Mouse (Mus musculus) forebrain, embryonic 14.5 days (tissue): ENCODE measurements around the gene Trpm8. TPM values are rescaled to one million over a fixed set of nuclear protein-coding genes. Genes with fewer than 3 reads are reported as not detected.

Experiments
- ATAC-seq: fragments of 200-750 bp; cut with Nextera tagmentation; 2 replicates; pipeline ENCODE4 v1.8.0; 2017; ENCODE audit warnings: mild to moderate bottlenecking, moderate library complexity
- DNase-seq: peaks from one replicate; pipeline ENCODE4 v3.0.0-alpha.2; 2015; ENCODE audit warnings: low spot score
- H3K27ac ChIP-seq: fragments of 300-500 bp; sonication (generic); 2 replicates; pipeline ENCODE4 v1.5.1; 2014; ENCODE audit warnings: low read depth, mild to moderate bottlenecking, control low read depth, low read length, moderate library complexity
- H3K27me3 ChIP-seq: fragments of 300-500 bp; sonication (generic); replicated peaks from 2 replicates; pipeline ENCODE4 v1.6.1; 2014; ENCODE audit warnings: low read length, control low read depth, mixed read lengths; ENCODE audit not compliant: control insufficient read depth, insufficient read depth
- H3K36me3 ChIP-seq: fragments of 300-500 bp; sonication (generic); 2 replicates; pipeline ENCODE4 v1.6.1; 2014; ENCODE audit warnings: low read length, control low read depth; ENCODE audit not compliant: control insufficient read depth, insufficient read depth
- H3K4me1 ChIP-seq: fragments of 300-500 bp; sonication (generic); 2 replicates; pipeline ENCODE4 v1.6.1; 2014; ENCODE audit warnings: antibody characterized with exemption, low read length, control low read depth; ENCODE audit not compliant: control insufficient read depth, insufficient read depth
- H3K4me2 ChIP-seq: fragments of 300-500 bp; sonication (generic); 2 replicates; pipeline ENCODE4 v1.6.1; 2014; ENCODE audit warnings: mild to moderate bottlenecking, control low read depth, low read length
- H3K4me3 ChIP-seq: fragments of 300-500 bp; sonication (generic); 2 replicates; pipeline ENCODE4 v1.5.1; 2014; ENCODE audit warnings: low read depth, low read length, control low read depth
- H3K9ac ChIP-seq: fragments of 300-500 bp; sonication (generic); 2 replicates; pipeline ENCODE4 v1.6.1; 2014; ENCODE audit warnings: mild to moderate bottlenecking, low read length, control low read depth, moderate library complexity
- H3K9me3 ChIP-seq: fragments of 300-500 bp; sonication (generic); replicated peaks from 2 replicates; pipeline ENCODE4 v1.6.1; 2016; ENCODE audit warnings: low read length, control low read depth, mixed read lengths; ENCODE audit not compliant: control insufficient read depth
- WGBS: fragments of 180-500 bp; shearing (Covaris S2); extraction: QIAGEN DNeasy Blood & Tissue Kit; methylation state at CpG from one replicate; pipeline ENCODE4 v1.1.7; 2014; 5-methylcytosine and 5-hydroxymethylcytosine counted together
- polyA plus RNA-seq: library from polyadenylated mRNA; unstranded; fragments of >200 nt; fragmentation: Nextera tagmentation; extraction: Ambion mirVana; gene quantifications from 2 replicates; pipeline ENCODE4 v1.2.1, GENCODE M21; 2014

The Trpm8 gene
- polyA plus RNA-seq, 1 experiment from 2014 or later = not detected

DNA sequence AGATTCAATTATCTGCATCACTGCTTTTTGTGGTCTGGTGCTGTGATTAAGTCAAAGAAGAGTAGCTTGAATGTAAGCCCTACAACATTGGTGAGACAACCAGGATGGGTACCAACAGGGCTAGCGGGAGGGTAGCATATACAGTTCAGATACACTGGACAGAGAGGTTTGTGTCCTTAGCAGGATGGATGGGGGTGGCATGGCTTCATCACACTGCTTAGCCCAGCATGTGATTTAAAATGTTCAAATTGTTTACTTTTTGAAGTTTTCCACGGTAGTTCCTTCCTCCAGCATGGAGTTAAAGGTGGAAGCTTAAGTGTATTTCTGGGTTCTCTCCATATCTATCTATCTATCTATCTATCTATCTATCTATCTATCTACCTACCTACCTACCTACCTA, 11.7 kb downstream of the Trpm8 start:
- no peak overlapping the region for H3K9ac ChIP-seq
- H3K9me3 ChIP-seq = peaks cover 65% of the 10 kb centered on the region
- no peaks in the 10 kb centered on the region for H3K27me3 ChIP-seq
- no peak overlapping the region for H3K4me3 ChIP-seq
- ATAC-seq (no peak), DNase-seq (no peak)
- no peaks in the 10 kb centered on the region for H3K4me1 ChIP-seq
- 43% methylated on average over 2 of the region's 2 CpGs for WGBS
- no peak overlapping the region for H3K27ac ChIP-seq
- no peak overlapping the region for H3K4me2 ChIP-seq
- no peaks in the 10 kb centered on the region for H3K36me3 ChIP-seq

- H3K9me3 ChIP-seq = peaks cover 57% of the 10 kb centered on the region
- WGBS = 41% methylated on average over 4 of the region's 4 CpGs
- no peak for DNase-seq
Measured at GRCm38 (mm10) chr1:88289917-88290316, 12.5 kb downstream of the Trpm8 start.

DNA sequence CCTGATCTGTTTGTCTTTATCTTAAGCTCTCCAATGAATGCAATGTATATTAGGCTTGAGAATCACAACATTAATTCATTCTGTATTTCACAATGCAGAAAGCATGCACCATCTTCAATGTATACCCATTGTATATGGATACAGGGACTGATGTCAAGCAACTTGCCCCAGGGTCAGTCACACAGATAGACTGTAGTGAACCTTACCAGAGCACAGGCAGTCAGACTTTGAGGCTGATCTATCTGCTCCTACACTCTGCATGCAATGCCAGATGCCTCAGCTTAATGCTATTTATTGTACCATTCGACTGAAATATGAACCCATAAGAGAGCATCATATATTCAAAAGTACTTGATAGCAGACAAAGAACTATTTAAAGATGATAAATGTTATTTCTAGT, 13.1 kb downstream of the Trpm8 start:
- H3K9ac ChIP-seq = no peak overlapping the region
- 65% methylated on average over 1 of the region's 1 CpGs for WGBS
- ATAC-seq = no peak

More at GRCm38 (mm10) chr1:88289917-88290316, 12.5 kb downstream of the Trpm8 start:
- Histone ChIP-seq H3K4me1 (no peaks in the 10 kb centered on the region), H3K9ac (no peak overlapping the region), H3K27ac (no peak overlapping the region), H3K4me3 (no peak overlapping the region), H3K4me2 (no peak overlapping the region), H3K36me3 (no peaks in the 10 kb centered on the region), H3K27me3 (no peaks in the 10 kb centered on the region)
- ATAC-seq = no peak

DNA sequence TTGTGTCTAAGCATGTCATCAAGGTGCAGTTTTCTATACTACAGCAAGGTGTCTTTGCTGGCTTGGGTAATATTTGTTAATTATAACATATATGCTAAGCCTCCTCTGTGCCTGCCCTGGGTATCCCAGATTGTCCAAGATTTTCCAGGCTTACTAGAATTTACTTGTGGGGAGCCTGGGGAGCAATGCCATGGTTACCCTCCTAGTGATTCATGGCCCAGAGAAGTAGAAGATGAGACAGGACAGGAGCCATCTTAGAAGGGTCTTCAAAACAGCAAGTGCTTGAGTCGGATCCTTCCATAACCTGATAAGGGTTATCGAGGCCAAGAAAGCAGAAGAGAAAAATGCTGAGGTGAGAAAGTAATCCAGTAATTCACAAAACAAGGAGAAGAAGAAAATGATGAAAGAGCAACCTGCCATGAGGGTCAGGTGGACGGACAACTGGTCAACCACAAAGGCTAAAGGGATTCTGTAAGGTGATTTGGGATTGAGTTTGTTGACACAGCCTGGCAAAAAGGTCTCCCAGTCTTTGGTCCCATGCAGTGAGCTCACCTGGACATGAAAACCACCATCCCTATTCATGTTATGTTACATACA, 14.0 kb downstream of the Trpm8 start:
- Histone ChIP-seq H3K9me3 (peaks cover 55% of the 10 kb centered on the region), H3K36me3 (no peaks in the 10 kb centered on the region), H3K27me3 (no peaks in the 10 kb centered on the region), H3K4me1 (no peaks in the 10 kb centered on the region), H3K27ac (no peak overlapping the region), H3K9ac (no peak overlapping the region), H3K4me2 (no peak overlapping the region), H3K4me3 (no peak overlapping the region)
- no peak for DNase-seq
- no peak for ATAC-seq
- WGBS = 67% methylated on average over 3 of the region's 3 CpGs

More for the DNA sequence above, 13.1 kb downstream of the Trpm8 start:
- H3K9me3 ChIP-seq = peaks cover 55% of the 10 kb centered on the region
- no peak overlapping the region for H3K4me2 ChIP-seq
- no peaks in the 10 kb centered on the region for H3K36me3 ChIP-seq
- no peaks in the 10 kb centered on the region for H3K27me3 ChIP-seq
- H3K4me1 ChIP-seq = no peaks in the 10 kb centered on the region
- no peak for DNase-seq
- no peak overlapping the region for H3K4me3 ChIP-seq
- H3K27ac ChIP-seq = no peak overlapping the region

GRCm38 (mm10) chr1:88292057-88292456, 14.6 kb downstream of the Trpm8 start:
- Histone ChIP-seq H3K4me3 (no peak overlapping the region), H3K27ac (no peak overlapping the region), H3K4me1 (no peaks in the 10 kb centered on the region), H3K4me2 (no peak overlapping the region), H3K27me3 (no peaks in the 10 kb centered on the region), H3K9me3 (peaks cover 54% of the 10 kb centered on the region), H3K9ac (no peak overlapping the region), H3K36me3 (no peaks in the 10 kb centered on the region)
- DNase-seq (no peak), ATAC-seq (no peak)
- 55% methylated on average over 2 of the region's 2 CpGs for WGBS

DNA sequence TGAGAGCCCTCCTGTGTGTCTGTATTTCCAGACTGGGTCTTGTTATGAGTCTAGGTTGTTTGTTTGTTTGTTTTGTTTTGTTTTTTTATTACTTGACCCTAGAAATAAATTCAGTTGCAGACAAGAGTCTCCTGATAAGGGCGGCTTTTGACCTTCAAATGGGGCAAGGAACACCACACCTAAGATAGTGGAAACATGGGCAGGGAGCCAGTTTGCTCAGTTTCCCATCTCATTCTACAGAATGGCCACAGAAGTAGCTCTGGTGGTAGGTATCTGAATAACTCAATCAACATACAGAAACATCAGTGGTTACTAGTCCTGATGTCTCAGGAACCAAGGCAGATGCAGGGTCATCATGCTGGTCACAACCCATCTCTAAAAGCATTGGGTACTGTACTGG, 17.2 kb downstream of the Trpm8 start:
- no peak for ATAC-seq
- no peaks in the 10 kb centered on the region for H3K27me3 ChIP-seq
- no peak overlapping the region for H3K27ac ChIP-seq
- DNase-seq = no peak
- H3K4me1 ChIP-seq = no peaks in the 10 kb centered on the region
- no peaks in the 10 kb centered on the region for H3K36me3 ChIP-seq
- H3K4me2 ChIP-seq = no peak overlapping the region
- H3K4me3 ChIP-seq = no peak overlapping the region
- H3K9me3 ChIP-seq = peaks cover 54% of the 10 kb centered on the region
- 23% methylated on average over 1 of the region's 1 CpGs for WGBS
- no peak overlapping the region for H3K9ac ChIP-seq

GRCm38 (mm10) chr1:88296171-88296920, 18.9 kb downstream of the Trpm8 start:
- no peaks in the 10 kb centered on the region for H3K27me3 ChIP-seq
- 76% methylated on average over 4 of the region's 4 CpGs for WGBS
- H3K4me2 ChIP-seq = no peak overlapping the region
- H3K4me1 ChIP-seq = no peaks in the 10 kb centered on the region
- H3K9me3 ChIP-seq = peaks cover 54% of the 10 kb centered on the region
- H3K4me3 ChIP-seq = no peak overlapping the region
- DNase-seq = no peak
- H3K9ac ChIP-seq = no peak overlapping the region
- H3K27ac ChIP-seq = no peak overlapping the region
- ATAC-seq = peak; percentile 18; the same call in 1 of the 2 replicates
- H3K36me3 ChIP-seq = no peaks in the 10 kb centered on the region

GRCm38 (mm10) chr1:88297480-88298258, 20.2 kb downstream of the Trpm8 start:
- no peaks in the 10 kb centered on the region for H3K36me3 ChIP-seq
- DNase-seq (no peak), ATAC-seq (no peak)
- no peaks in the 10 kb centered on the region for H3K27me3 ChIP-seq
- no peak overlapping the region for H3K4me2 ChIP-seq
- H3K27ac ChIP-seq = no peak overlapping the region
- H3K4me3 ChIP-seq = no peak overlapping the region
- H3K4me1 ChIP-seq = no peaks in the 10 kb centered on the region
- WGBS = 67% methylated on average over 7 of the region's 7 CpGs
- H3K9me3 ChIP-seq = peaks cover 51% of the 10 kb centered on the region
- no peak overlapping the region for H3K9ac ChIP-seq
